ENCODE assay signal across 18 mouse cellular contexts in the genomic region with DNA sequence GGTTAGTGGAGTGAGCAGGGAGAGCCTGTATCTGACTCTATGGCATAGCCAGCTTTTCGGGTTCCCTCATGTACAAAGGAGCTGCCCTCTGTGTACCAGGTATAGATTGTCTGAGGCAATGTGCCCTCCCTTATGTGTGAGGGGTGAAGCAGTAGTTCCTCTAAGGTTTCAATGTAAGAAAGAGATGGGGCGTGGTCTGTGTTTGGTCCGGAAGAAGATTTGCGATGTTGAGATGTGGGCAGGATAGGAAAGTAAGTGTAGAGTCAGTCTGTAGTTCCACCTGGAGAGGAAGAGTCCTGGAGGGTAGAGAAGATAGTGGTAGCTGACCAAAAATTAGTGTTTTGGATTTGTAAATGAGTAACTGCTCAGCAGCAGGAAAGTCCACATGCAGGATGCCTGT. TPM values are rescaled to one million over a fixed set of nuclear protein-coding genes. Genes with fewer than 3 reads are reported as not detected.
"Had no signal": no experiment of that assay in that cellular context is flagged by ENCODE, and none has a peak within 500 bp of the region (broad histone marks: within the 10 kb centered on the region; RNA-seq: fewer than 3 reads in every experiment).

No protein-coding gene starts in this region.

- H3K4me2 ChIP-seq: limb, embryonic 15.5 days; liver, embryonic 15.5 days; lung, embryonic 14.5 days; midbrain, embryonic 12.5 days; neural tube, embryonic 13.5 days had no signal

- H3K9ac ChIP-seq: limb, embryonic 15.5 days; liver, embryonic 15.5 days; lung, embryonic 14.5 days; midbrain, embryonic 12.5 days; neural tube, embryonic 13.5 days had no signal

- H3K9me3 ChIP-seq: liver, embryonic 15.5 days; midbrain, embryonic 12.5 days had no signal

- H3K4me1 ChIP-seq: liver, embryonic 15.5 days; midbrain, embryonic 12.5 days; neural tube, embryonic 13.5 days had no signal

- DNase-seq: kidney, adult 11 months; kidney, adult 9 months; kidney, postnatal 36 days; lung, embryonic 14.5 days; lung, postnatal 10 days; lung, postnatal 4 days; right cerebral cortex, adult 18-20 months; right cerebral cortex, postnatal 25 days; thymus, postnatal 36 days had no signal

- H3K36me3 ChIP-seq: limb, embryonic 15.5 days; liver, embryonic 15.5 days; midbrain, embryonic 12.5 days; neural tube, embryonic 13.5 days had no signal

- H3K27ac ChIP-seq: kidney, postnatal 0 days; limb, embryonic 15.5 days; liver, embryonic 15.5 days; midbrain, embryonic 12.5 days; neural tube, embryonic 13.5 days; stomach, postnatal 0 days had no signal

- H3K4me3 ChIP-seq: limb, embryonic 15.5 days; liver, embryonic 15.5 days; midbrain, embryonic 12.5 days; myocyte; neural tube, embryonic 13.5 days had no signal

- H3K27me3 ChIP-seq: limb, embryonic 15.5 days; liver, embryonic 15.5 days; midbrain, embryonic 12.5 days; neural tube, embryonic 13.5 days had no signal

- ATAC-seq: midbrain, embryonic 16.5 days had no signal

RNA-seq across cellular contexts. Expression of a gene that starts 21.3 kb away (rescaled TPM):
- total RNA-seq: megakaryocyte-erythroid progenitor cell, adult 5-6 weeks had no signal
